Mouse (Mus musculus): ENCODE data around the gene 4930550C14Rik.

- no peak for TF ChIP-seq POLR2A (IDR thresholded peaks at IDR 0.05; ENCODE audit: low read depth, low read length)
- no peak for TF ChIP-seq CTCF (IDR thresholded peaks at IDR 0.05; ENCODE audit: borderline replicate concordance, insufficient read depth, low read length)
These were observed 2.6 kb upstream of the 4930550C14Rik start for GRCm38 (mm10) chr9:53399537-53399936.

Data from embryonic fibroblast, embryonic 13.5 days (primary cell).